Mouse (Mus musculus): Measurements from ENCODE around the gene Asb18.

Gene Asb18

GRCm38 (mm10) chr1:89933028-89933427 lies 81.4 kb downstream of the Asb18 start:
- DNase-seq (ENCODE audit: low read depth, low spot score) = no peak

GRCm38 (mm10) chr1:89932616-89933015 lies 81.8 kb downstream of the Asb18 start:
- no peak for DNase-seq (ENCODE audit: low read depth, low spot score)

DNA sequence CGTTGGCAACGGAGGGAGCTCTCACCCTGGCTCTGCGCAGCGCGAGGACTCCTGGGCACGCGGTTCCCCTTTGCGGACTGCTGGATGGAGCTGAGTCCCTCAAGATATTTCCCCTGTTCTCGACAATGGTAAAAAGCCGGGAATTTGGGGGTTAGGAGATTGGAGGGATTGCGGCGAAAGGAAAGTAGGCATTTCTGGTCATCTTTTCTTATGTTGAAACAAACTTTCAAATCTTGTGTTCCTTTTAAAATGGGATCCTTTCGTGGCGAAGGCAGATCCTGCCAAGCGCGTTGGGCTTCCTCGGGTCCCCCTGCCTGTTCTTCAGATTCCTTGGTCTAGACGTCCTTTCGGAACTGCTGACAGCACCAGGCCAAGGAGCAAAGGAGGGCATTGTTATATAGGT lies 82.4 kb downstream of the Asb18 start:
- DNase-seq (ENCODE audit: low read depth, low spot score) = no peak

DNA sequence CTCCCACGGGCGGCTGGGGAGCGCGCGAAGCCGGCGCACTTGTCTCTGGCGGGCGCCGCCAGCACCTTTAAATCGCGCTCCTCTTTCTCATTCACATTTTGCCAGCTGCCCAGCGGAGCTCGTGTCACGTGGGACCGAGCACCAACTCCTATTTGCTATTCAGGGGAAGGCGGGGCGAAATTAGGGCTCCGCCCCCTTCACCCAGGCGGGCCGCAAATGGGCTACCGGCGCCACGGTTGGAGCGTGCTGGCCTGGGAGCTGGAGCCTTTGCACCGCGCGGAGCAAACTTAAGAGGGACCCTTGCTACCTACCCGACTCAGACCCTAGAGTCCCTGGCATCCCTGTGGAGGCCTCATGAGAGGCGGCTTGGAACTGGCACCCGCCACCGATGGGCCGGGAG lies 83.3 kb downstream of the Asb18 start, which contains the start of gene Gbx2:
Gbx2 (minus strand) TSS at position 60 of the 400 bp plus-strand sequence.
- DNase-seq (ENCODE audit: low read depth, low spot score) = no peak

DNA sequence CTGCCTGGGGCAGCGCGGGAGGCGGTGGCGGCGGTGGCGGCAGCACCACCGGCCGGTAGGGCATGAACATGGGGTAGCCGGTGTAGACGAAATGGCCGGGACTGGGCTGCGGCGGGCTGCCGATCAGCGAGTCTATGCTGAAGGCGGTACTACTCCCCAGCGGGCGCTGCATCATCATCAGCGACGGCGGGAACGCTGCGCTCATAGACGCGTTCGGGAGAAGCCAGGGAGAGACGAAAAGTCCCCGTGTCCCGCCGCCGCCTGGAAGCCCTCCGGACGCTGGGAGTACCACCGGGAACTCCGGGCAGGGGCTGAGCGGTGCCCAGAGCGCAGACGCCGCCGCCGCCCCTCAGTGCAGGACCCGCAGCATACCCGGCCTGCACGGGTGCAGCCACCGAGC lies 83.9 kb downstream of the Asb18 start:
- DNase-seq (ENCODE audit: low read depth, low spot score) = no peak

GRCm38 (mm10) chr1:89929721-89930505 lies 84.6 kb downstream of the Asb18 start:
- DNase-seq (ENCODE audit: low read depth, low spot score) = no peak

DNA sequence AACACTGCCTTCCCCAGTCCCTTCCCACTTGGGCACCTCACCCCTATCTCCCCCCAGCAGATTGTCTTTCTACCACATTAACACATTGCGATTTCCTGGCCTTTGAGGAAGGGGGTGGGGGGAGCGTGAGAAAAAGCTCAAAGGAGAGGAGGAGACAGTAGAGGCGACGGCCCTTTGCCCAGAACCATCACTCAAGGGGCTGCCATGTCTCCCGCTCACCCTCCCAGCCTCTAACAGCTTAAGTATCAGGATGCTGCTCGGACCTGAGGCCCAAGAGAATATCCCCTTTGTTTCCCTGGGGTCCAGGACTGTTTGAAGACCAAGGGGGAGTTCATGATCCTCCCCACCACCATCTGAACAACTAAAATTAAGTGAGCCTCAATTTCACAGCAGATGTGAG lies 85.3 kb downstream of the Asb18 start:
- DNase-seq (ENCODE audit: low read depth, low spot score) = no peak

DNA sequence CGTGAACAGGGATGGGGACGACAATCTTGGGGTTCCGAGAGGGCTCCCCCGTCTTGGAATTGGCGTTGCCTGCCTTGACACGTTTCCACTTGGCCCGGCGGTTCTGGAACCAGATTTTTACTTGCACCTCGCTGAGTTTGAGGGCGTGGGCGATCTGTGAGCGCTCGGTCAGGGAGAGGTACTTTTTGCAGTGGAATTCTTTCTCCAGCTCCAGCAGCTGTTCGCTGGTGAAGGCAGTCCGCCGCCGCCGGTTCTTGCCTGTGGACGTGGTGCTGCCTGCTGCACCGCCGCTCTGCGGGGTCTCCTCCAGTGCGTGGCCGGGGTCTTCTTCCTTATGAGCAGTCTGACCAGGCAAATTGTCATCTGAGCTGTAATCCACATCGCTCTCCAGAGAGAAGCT lies 85.8 kb downstream of the Asb18 start:
- DNase-seq (ENCODE audit: low read depth, low spot score) = no peak

DNA sequence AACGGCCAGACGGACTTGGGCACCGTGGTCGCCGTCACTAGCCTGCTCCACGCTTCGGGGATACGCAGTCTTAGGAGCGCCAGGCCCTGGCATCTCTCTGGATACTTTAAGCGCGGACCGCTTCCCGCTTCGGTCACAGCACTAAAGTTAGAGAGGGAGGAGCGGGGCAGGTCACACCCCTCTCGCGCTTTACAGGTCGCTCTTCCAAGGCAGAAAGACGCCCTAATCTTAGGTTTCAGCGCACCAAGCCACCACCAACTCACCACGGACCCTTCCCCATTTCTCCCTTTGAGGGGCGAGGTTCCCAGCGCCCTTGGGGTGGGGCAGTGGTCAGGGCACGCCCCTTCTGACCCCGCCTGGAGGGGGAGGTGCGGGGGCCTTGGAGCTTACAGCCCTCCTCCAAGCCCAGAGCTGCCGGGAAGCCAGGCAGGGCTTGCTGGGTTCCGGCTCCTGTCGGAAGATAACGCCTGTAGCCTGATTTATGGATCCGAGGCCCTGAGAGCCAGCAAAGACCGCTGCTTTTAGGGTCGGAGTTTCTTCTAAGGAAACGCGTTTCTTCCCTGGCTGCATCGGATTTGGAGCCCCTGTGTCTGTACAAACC lies 87.3 kb downstream of the Asb18 start:
- DNase-seq (ENCODE audit: low read depth, low spot score) = no peak

DNA sequence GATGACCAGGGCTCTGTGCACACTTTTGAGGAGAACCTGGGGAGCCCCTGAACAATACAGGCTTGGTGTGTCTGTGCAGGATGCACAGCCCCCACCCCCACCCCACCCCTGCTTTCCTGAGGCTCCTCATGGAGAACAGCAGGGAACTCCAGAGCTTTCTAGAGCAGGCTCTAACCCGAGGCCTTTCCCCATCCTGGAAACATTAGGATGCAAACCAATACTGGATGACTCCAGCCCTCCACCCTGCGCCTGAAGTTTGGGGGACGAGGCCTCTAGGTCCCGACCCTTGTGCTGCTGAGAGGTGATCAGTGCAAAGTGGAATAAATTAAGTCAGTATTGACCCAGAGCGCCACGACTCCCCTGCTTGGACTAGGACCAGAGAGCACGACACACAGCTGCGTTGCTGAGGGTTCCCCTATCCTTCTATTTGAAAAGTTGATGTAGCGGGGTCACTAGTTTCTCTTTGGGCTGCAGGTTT lies 87.8 kb downstream of the Asb18 start:
- DNase-seq (ENCODE audit: low read depth, low spot score) = no peak

GRCm38 (mm10) chr1:89925501-89926190 lies 88.8 kb downstream of the Asb18 start:
- DNase-seq (ENCODE audit: low read depth, low spot score) = no peak

DNA sequence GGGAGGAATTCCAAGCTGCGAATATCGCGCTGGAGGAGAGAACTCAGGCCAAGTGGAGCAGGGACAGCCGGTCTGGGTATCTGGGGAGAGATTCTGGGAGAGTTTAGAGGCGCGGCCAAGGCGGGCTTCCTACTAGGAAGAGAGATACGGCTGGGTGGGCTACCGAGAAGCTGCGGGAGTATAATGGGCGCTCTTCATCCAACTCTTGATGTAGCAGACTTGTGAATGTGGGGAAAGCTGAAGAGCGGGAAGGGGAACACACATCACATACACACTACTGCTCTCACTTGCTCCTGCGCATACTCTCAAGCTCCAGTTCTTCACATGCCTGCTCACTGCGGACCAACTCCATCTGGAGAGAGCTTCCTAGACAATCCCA lies 90.8 kb downstream of the Asb18 start:
- no peak for DNase-seq (ENCODE audit: low read depth, low spot score)

GRCm38 (mm10) chr1:89922883-89923641 lies 91.4 kb downstream of the Asb18 start:
- DNase-seq (ENCODE audit: low read depth, low spot score) = peak; percentile 81

GRCm38 (mm10) chr1:89922282-89922681 lies 92.2 kb downstream of the Asb18 start:
- DNase-seq (ENCODE audit: low read depth, low spot score) = no peak

GRCm38 (mm10) chr1:89921806-89922205 lies 92.7 kb downstream of the Asb18 start:
- DNase-seq (ENCODE audit: low read depth, low spot score) = no peak

- DNase-seq (ENCODE audit: low read depth, low spot score) = no peak
Measured at GRCm38 (mm10) chr1:89919206-89919605, 95.3 kb downstream of the Asb18 start.

DNA sequence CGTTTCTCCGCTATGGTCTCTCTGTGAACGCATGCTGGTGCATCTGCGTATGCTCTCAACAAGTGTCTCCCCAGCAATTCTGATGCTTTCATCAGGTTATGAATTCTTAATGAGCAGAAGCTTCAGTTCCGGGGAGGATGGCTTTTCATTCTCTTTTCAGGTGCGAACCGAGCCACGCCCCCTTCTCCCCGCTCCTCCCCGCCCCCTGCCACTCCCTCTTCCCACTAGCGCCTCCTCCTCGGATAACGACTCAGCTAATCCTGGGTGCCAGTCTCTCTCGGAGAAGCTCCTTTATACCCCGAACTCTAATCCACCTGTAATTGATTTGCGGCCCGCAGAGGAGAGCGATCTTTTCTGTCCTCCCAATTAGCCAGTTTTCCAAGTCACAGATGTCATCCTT lies 96.4 kb downstream of the Asb18 start:
- no peak for DNase-seq (ENCODE audit: low read depth, low spot score)

DNA sequence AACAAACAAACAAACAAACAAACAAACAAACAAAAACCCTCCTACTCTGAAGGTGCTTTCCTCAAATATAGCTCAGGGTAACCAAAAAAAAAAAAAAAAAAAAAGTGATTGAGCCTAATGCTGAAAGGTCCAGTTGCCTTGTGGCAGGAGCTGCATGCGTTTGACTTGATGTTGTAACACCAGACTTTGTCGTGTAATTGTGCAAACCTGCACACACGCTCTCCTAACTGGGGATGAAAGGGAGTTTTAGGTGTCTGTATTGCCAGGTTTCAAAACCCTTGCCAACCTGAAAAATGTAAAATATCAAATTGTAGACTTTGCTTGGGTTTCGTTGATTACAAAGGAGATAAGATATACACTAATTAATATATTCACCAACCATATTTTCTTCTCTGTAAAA lies 100.9 kb downstream of the Asb18 start:
- no peak for DNase-seq (ENCODE audit: low read depth, low spot score)

- DNase-seq (ENCODE audit: low read depth, low spot score) = no peak
Measured at GRCm38 (mm10) chr1:89912392-89912791, 102.1 kb downstream of the Asb18 start.

- DNase-seq (ENCODE audit: low read depth, low spot score) = no peak
Measured at GRCm38 (mm10) chr1:89909796-89910195, 104.7 kb downstream of the Asb18 start.

DNA sequence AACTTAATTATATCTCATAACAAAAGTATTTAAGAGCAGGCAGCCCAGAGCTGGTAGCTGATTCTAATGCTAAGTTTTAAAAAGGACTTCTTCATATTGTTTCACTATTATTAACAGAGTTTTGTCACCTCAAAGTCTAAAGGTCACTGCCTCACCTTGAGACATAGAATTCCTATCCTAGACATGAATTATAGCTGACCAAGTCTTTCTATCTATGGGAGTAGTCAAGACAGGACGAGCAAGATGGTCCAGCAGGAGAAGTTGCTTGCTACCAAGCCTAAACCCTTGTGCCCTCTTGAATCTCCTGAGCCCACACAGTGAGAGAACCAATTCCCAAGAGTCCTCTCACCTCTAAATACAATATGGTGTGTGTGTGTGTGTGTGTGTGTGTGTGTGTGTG lies 111.8 kb downstream of the Asb18 start:
- no peak for DNase-seq (ENCODE audit: low read depth, low spot score)

GRCm38 (mm10) chr1:89902236-89902635 lies 112.2 kb downstream of the Asb18 start:
- no peak for DNase-seq (ENCODE audit: low read depth, low spot score)
